Comparison of ENCODE assay signal across 20 mouse cellular contexts in the genomic region with DNA sequence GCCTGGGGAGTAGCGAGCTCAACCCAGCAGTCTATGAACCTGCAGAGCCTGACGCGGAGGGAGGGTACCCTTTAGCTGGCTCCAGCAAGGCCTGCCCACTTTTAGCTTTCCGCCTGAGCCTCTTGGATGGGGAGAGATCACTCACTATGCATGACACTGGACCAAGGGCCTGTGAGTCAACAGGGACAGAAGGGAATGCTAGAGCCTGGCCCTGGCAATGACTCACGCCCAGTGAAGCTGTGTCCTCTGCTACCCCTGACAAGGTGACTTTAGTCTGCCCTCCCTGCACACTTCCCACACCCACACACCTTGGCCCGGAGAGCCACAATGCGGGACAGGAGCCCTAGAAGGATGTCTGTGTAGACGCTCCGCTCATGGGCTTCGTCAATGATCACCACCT. TPM values are rescaled to one million over a fixed set of nuclear protein-coding genes. Genes with fewer than 3 reads are reported as not detected.
A peak's percentile ranks its signal among the peaks of the same experiment; 100 is the strongest.
DNase-seq lines count a peak whose midpoint lies in the region; ATAC-seq and TF ChIP-seq lines count a peak whose summit lies in the region.
"Had no signal": no experiment of that assay in that cellular context is flagged by ENCODE, and none has a peak within 500 bp of the region (broad histone marks: within the 10 kb centered on the region; RNA-seq: fewer than 3 reads in every experiment).

No protein-coding gene starts in this region.

- peaks cover 100% of the 10 kb centered on the region for H3K36me3 ChIP-seq in heart, embryonic 10.5 days
- peaks cover 100% of the 10 kb centered on the region for H3K36me3 ChIP-seq in heart, postnatal 0 days (replicated peaks; ENCODE audit: control insufficient read depth, insufficient read depth, low read length)

- H3K9ac ChIP-seq in heart, postnatal 0 days (replicated peaks; ENCODE audit: low read depth, low read length): no peak overlapping the region
- H3K9ac ChIP-seq: forebrain, embryonic 13.5 days; hindbrain, embryonic 15.5 days; kidney, embryonic 15.5 days; liver, postnatal 0 days; neural tube, embryonic 12.5 days had no signal

- H3K4me2 ChIP-seq in heart, postnatal 0 days (ENCODE audit: low read depth, low read length): no peak overlapping the region
- H3K4me2 ChIP-seq: forebrain, embryonic 13.5 days; hindbrain, embryonic 15.5 days; kidney, embryonic 15.5 days; neural tube, embryonic 12.5 days had no signal

- no peak for DNase-seq in heart, embryonic 10.5 days (ENCODE audit: low spot score)
- no peak for DNase-seq in heart, postnatal 14 days
- peak; percentile 48 for DNase-seq in ES-CJ7 (ENCODE audit: low read depth, low spot score)
- peak; percentile 27 for DNase-seq in adrenal gland, postnatal 10 days
- peak; percentile 51 for DNase-seq in heart, postnatal 0 days (ENCODE audit: low spot score)
- DNase-seq in lung, postnatal 10 days: no peak
- DNase-seq in embryo, embryonic 10 days (ENCODE audit: low spot score): no peak
- DNase-seq: cerebellum, postnatal 10 days; embryo, embryonic 11 days; liver, postnatal 0 days; lung, postnatal 36 days had no signal

- intact Hi-C loops in heart, postnatal 14 days (cut with DNase I): no loop called here

- WGBS in heart, embryonic 10.5 days: 92% methylated on average over 10 of the region's 10 CpGs
- WGBS in heart, postnatal 0 days: 71% methylated on average over 10 of the region's 10 CpGs

- peaks cover 3% of the 10 kb centered on the region; the same call in 1 of the 2 replicates for H3K4me1 ChIP-seq in heart, embryonic 10.5 days
- no peaks in the 10 kb centered on the region for H3K4me1 ChIP-seq in heart, postnatal 0 days (ENCODE audit: control insufficient read depth, insufficient read depth)
- H3K4me1 ChIP-seq: forebrain, embryonic 13.5 days; hindbrain, embryonic 15.5 days; kidney, embryonic 15.5 days; midbrain, embryonic 10.5 days; neural tube, embryonic 12.5 days had no signal

- peak overlapping the region; percentile 26; the same call in 1 of the 2 replicates for H3K27ac ChIP-seq in heart, embryonic 10.5 days
- peak overlapping the region; percentile 73 for H3K27ac ChIP-seq in heart, postnatal 0 days (ENCODE audit: low read depth)
- H3K27ac ChIP-seq: forebrain, embryonic 13.5 days; hindbrain, embryonic 15.5 days; kidney, embryonic 15.5 days; midbrain, embryonic 10.5 days; neural tube, embryonic 12.5 days had no signal

- TF ChIP-seq CTCF in heart, postnatal 0 days (IDR thresholded peaks at IDR 0.05; ENCODE audit: low read depth): no peak

- no peaks in the 10 kb centered on the region for H3K27me3 ChIP-seq in heart, embryonic 10.5 days (ENCODE audit: insufficient read depth, poor library complexity, severe bottlenecking)
- H3K27me3 ChIP-seq in heart, postnatal 0 days (ENCODE audit: control insufficient read depth, insufficient read depth, low read length): no peaks in the 10 kb centered on the region
- H3K27me3 ChIP-seq: forebrain, embryonic 13.5 days; hindbrain, embryonic 15.5 days; kidney, embryonic 15.5 days; neural tube, embryonic 12.5 days had no signal

- peak; percentile 88 for ATAC-seq in heart, postnatal 0 days (ENCODE audit: insufficient read depth, low read depth)
- no peak for ATAC-seq in frontal cortex, adult (ENCODE audit: low TSS enrichment)
- ATAC-seq: CD4-positive, CD25-positive, alpha-beta regulatory T cell, adult 4 months; forebrain, embryonic 13.5 days; intestine, embryonic 16.5 days; liver, postnatal 0 days had no signal

- H3K4me3 ChIP-seq in heart, embryonic 10.5 days: no peak overlapping the region
- no peak overlapping the region for H3K4me3 ChIP-seq in heart, postnatal 0 days (ENCODE audit: low read depth, low read length)
- H3K4me3 ChIP-seq: forebrain, embryonic 13.5 days; hindbrain, embryonic 15.5 days; kidney, embryonic 15.5 days; midbrain, embryonic 10.5 days; neural tube, embryonic 12.5 days had no signal

- no peaks in the 10 kb centered on the region for H3K9me3 ChIP-seq in heart, embryonic 10.5 days
- H3K9me3 ChIP-seq in heart, postnatal 0 days (replicated peaks; ENCODE audit: control insufficient read depth, low read length): no peaks in the 10 kb centered on the region
- H3K9me3 ChIP-seq: forebrain, embryonic 13.5 days; hindbrain, embryonic 15.5 days; kidney, embryonic 15.5 days; midbrain, embryonic 10.5 days; neural tube, embryonic 12.5 days had no signal

- no peak for TF ChIP-seq EP300 in heart, postnatal 0 days (IDR thresholded peaks at IDR 0.05; ENCODE audit: low read depth)

RNA-seq across cellular contexts. Expression of a gene that starts 7.6 kb away (rescaled TPM):
- polyA plus RNA-seq in heart, embryonic 10.5 days (2016; fragmentation: Nextera tagmentation; extraction: Ambion mirVana): 15.9 and 18.7 TPM in 2 replicates
- 10 to 100 TPM; 10.8 to 11.5 TPM for total RNA-seq in heart, postnatal 14 days (2021)
- 10 to 100 TPM; 11.2 to 12.2 TPM for total RNA-seq in adrenal gland, postnatal 10 days (2021)
- 5.9 and 16.2 TPM in 2 replicates for total RNA-seq in heart, postnatal 0 days (2014; rRNA removed; ENCODE audit: low replicate concordance)
- polyA plus RNA-seq in heart, postnatal 0 days (2015; fragmentation: Nextera tagmentation; extraction: Ambion mirVana): 5.5 and 6.8 TPM in 2 replicates

RNA-seq across cellular contexts. Expression of a gene that starts 15.0 kb away (rescaled TPM):
- polyA plus RNA-seq in heart, embryonic 10.5 days (2016; fragmentation: Nextera tagmentation; extraction: Ambion mirVana): 45.6 and 52.9 TPM in 2 replicates
- 10 to 100 TPM; 48.0 to 62.4 TPM for total RNA-seq in heart, postnatal 14 days (2021)
- 10 to 100 TPM; 31.6 to 37.1 TPM for total RNA-seq in adrenal gland, postnatal 10 days (2021)
- total RNA-seq in heart, postnatal 0 days (2014; rRNA removed; ENCODE audit: low replicate concordance): 27.8 and 41.5 TPM in 2 replicates
- polyA plus RNA-seq in heart, postnatal 0 days (2015; fragmentation: Nextera tagmentation; extraction: Ambion mirVana): 59.2 and 65.8 TPM in 2 replicates

RNA-seq across cellular contexts. Expression of a gene that starts 36.3 kb away (rescaled TPM):
- polyA plus RNA-seq in heart, embryonic 10.5 days (2016; fragmentation: Nextera tagmentation; extraction: Ambion mirVana): 921 and 966 TPM in 2 replicates
- 1,000 to 10,000 TPM in 1 of 2 experiments, 100 to 1,000 TPM in 1; 947 to 1,009 TPM for total RNA-seq in heart, postnatal 14 days (2021)
- total RNA-seq in adrenal gland, postnatal 10 days (2021): 1,000 to 10,000 TPM; 1,039 to 1,045 TPM
- 889 and 1,003 TPM in 2 replicates for total RNA-seq in heart, postnatal 0 days (2014; rRNA removed; ENCODE audit: low replicate concordance)
- 742 and 892 TPM in 2 replicates for polyA plus RNA-seq in heart, postnatal 0 days (2015; fragmentation: Nextera tagmentation; extraction: Ambion mirVana)

RNA-seq across cellular contexts. Expression of a gene that starts 37.2 kb away (rescaled TPM):
- polyA plus RNA-seq in heart, embryonic 10.5 days (2016; fragmentation: Nextera tagmentation; extraction: Ambion mirVana): 0.34 and 0.67 TPM in 2 replicates
- under 1 TPM in 1 of 2 experiments, not detected in 1; 0.24 TPM for total RNA-seq in heart, postnatal 14 days (2021)
- total RNA-seq in adrenal gland, postnatal 10 days (2021): under 1 TPM; 0.21 to 0.24 TPM
- not detected in 2 replicates for total RNA-seq in heart, postnatal 0 days (2014; rRNA removed; ENCODE audit: low replicate concordance)
- polyA plus RNA-seq in heart, postnatal 0 days (2015; fragmentation: Nextera tagmentation; extraction: Ambion mirVana): 0.32 and 0.78 TPM in 2 replicates
- total RNA-seq: monocyte, adult 5-6 weeks had no signal

RNA-seq across cellular contexts. Expression of a gene that starts 49.3 kb away (rescaled TPM):
- 24.2 and 30.1 TPM in 2 replicates for polyA plus RNA-seq in heart, embryonic 10.5 days (2016; fragmentation: Nextera tagmentation; extraction: Ambion mirVana)
- 1 to 10 TPM; 4.0 to 4.8 TPM for total RNA-seq in heart, postnatal 14 days (2021)
- total RNA-seq in adrenal gland, postnatal 10 days (2021): 10 to 100 TPM; 18.1 to 18.5 TPM
- 6.7 and 13.9 TPM in 2 replicates for total RNA-seq in heart, postnatal 0 days (2014; rRNA removed; ENCODE audit: low replicate concordance)
- polyA plus RNA-seq in heart, postnatal 0 days (2015; fragmentation: Nextera tagmentation; extraction: Ambion mirVana): 4.8 and 5.4 TPM in 2 replicates

Comparison
In these comparisons a context has a peak if more than half of its experiments do, and no peak if none do; other contexts are left out.
1. DNase-seq: peak in ES-CJ7 (single experiment), adrenal gland, postnatal 10 days (single experiment) and heart, postnatal 0 days (single experiment); none in heart, embryonic 10.5 days (single experiment), heart, postnatal 14 days (0 of 2), lung, postnatal 10 days (single experiment) and embryo, embryonic 10 days (single experiment).